Mouse (Mus musculus): ENCODE data around the gene Adap2.

The Adap2 gene

GRCm38 (mm10) chr11:80199773-80200172 lies 45.9 kb downstream of the Adap2 start:
- DNase-seq = no peak

- DNase-seq = peak; percentile 24 to 44
These were observed 46.4 kb downstream of the Adap2 start for GRCm38 (mm10) chr11:80200326-80200725.

DNA sequence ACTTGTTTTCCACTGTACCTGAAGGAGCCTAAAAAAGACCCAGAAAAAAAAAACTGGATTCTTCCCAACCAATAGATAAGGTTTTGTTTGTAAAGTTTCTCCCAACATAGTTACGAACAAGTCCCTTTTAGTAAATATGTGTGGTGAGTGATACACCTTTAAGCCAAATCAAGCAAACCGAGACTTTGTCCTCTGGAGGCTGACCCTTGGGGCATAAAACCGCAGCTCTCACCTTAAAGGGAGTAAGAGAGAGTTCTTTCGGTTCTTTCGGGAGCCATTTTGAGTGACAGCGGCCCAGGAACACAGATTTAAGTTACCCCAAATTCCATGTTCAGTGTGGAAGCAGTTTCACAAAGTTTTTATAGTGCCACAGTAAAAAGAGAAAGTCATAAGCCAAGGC lies 48.4 kb downstream of the Adap2 start:
- no peak for DNase-seq

DNA sequence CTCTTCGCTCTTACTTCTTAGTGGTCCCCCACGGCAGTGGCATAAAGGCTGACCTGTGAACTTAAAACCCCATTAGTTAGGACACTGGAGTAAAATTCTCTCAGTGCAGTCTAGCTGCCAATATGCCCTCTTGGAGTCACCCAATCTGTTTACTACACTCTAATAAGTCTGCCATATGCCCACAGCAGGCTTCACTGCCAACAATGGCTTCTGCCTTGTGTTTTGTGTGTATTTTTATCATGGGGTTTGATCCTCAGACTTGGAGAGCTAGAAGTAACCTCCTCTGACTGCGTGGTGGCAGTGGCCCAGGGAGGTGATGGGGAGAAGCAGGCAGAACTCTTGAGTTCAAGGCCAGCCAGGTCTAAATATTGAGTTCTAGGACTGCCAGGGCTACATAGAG lies 50.1 kb downstream of the Adap2 start:
- DNase-seq = peak; percentile 12 to 25

DNA sequence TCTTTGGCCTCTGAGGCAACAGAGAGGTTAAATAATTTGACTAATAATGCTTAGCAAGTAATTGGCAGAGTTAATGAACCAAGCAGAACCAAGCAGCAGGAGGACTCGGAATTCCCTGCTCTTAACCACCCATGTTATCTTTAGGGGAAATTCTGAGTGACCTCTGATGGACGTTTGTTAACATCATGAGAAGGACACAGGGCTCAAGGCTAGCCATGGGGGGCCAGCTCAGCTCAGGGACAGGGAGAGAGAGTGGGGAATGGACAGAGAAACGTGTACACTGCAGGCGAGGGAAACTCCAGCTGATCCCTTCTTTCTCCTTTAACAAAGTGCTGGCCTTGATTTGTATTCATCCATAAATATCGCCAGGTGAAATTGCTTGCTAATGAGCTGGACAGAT lies 51.0 kb downstream of the Adap2 start:
- DNase-seq = no peak

DNA sequence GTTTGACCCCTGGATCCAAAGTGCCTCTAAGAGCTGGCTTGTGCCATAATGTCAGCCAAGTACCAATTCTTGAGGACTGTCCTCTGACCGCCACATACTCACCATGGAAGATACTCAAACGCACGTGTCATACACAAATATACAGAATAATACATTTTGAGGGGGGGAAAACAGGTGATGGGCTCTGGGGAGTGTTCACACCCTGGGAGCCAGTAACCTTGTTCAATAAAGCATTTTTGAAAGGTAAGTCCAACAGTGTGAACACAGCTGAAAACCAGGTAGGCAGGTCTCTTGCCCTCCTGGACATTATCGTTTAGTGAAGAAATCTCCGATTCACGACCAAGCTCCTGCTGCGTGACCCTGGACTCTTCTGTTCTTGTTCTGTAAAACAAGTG lies 54.6 kb downstream of the Adap2 start:
- DNase-seq = no peak

DNA sequence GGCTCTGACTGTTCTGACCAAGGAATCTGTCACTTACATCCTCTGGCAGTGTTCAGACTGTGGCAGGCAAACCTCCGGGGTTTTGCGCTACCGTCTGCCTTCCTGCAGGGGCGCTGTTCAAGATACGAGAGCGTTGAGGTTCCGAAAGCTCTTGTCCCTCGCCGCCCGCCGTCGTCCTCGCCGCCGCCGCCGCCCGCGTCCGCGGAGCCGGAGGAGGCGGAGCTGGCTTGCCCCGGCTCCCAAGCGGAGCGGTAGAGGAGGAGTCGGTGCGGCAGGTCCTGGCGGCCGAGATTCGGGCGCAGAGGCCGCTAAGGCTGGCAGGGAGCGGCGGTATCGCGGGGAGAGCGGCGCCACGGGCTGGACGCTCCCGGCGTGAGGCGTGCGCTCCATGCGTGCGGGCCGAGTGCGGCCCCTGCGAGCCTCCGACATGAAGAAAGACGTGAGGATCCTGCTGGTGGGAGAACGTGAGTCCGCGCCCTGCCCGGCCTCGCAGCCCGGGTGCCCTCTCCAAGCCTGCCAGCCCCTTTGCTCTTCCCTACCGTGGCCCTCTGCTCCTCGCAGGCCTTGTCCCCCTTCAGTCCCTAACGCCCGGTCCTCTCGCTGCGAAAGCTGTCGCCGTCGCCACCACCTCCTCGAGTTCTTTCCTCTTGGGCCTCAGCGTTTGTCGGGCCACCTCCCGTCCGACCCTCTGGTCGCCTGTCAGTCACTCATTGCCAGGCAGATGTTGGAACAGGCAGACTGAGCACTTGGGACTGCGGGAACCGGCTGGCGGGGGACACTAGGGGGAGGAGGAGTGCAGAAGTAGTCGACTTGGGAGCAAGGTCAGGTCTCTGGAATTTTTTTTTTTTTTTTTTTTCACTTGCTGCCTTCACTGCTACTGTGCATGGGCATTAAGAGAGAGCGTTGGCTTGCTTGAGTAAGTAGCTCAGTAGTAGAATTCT lies 55.2 kb downstream of the Adap2 start, which contains the start of gene Rhot1:
Gene Rhot1, plus strand, starts transcription at position 160 of the 941 bp plus-strand sequence.
- peak; percentile 99 for DNase-seq

DNA sequence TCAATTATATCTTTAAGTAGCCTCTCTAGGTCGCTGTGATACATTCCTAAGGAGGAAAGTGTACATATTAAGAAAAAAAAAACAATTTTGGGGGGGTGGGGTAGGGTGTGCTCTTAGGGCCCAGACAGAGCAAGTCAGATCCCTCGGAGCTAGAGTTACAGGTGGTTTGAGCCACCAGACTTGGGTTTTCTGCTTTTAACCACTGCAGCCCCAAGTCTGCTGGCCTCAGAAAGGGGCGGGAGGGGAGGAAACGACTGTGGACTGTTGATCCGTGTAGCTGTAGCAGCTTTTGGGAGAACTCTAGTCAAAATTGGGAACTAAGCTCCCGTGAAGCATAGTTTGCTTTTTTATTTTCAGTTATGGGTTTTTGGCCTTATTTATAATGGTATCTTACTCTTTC lies 56.4 kb downstream of the Adap2 start:
- no peak for DNase-seq

DNA sequence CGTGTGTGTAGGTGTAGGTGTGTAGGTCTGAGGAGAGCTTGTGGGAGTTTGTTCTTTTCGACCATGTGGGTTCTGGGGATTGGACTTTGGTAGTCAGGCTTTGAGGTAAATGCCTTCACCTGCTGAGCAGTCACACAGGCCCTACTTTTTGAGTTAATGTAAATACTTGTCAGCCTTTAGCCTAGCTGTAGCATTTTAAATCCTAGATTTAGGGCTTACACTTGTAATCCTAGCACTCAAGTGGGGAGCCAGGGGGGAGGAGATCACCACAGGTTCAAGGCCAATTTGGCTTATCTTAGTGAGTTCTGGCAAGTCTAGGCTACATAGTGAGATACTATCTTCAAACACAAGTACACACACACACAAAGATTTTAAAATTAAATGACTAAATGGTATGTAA lies 58.4 kb downstream of the Adap2 start:
- no peak for DNase-seq

- no peak for DNase-seq
These were observed 61.4 kb downstream of the Adap2 start for GRCm38 (mm10) chr11:80215291-80215690.

GRCm38 (mm10) chr11:80218657-80219293 lies 64.9 kb downstream of the Adap2 start:
- DNase-seq = no peak
